Mouse (Mus musculus): ENCODE data around the gene 2310011J03Rik.

2310011J03Rik gene

GRCm38 (mm10) chr10:80292251-80293146, 27.8 kb downstream of the 2310011J03Rik start, which contains the start of gene Rps15:
Rps15 (plus strand) TSS chr10:80292453.
- DNase-seq (ENCODE audit: low spot score), result peak; percentile 85

GRCm38 (mm10) chr10:80288657-80289056, 31.7 kb downstream of the 2310011J03Rik start:
- no peak for DNase-seq (ENCODE audit: low spot score)

DNA sequence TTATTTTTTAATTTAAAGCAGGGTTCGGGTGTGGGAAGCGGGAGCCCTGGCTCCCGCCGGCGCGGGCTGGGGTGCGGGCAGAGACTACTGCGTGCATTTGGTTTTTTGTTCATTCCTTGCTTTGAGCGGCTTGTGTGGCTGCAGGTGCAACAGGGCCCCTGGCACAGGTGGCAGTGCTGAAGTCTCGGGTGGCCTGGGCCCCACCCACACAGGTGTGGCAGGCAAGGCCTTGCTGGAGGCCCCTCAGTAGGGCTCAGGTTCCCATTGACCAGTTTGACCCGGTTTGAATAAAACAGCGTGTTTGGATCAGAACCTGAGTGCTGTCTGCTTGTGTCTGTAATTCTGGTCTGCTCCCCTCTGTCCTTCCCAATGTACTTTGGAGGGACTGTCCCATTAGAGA, 32.2 kb downstream of the 2310011J03Rik start:
- no peak for DNase-seq (ENCODE audit: low spot score)

GRCm38 (mm10) chr10:80285222-80286070, 34.9 kb downstream of the 2310011J03Rik start:
- DNase-seq (ENCODE audit: low spot score), result no peak

- no peak for DNase-seq (ENCODE audit: low spot score)
These were observed 37.6 kb downstream of the 2310011J03Rik start for GRCm38 (mm10) chr10:80282481-80283441.

GRCm38 (mm10) chr10:80281921-80282371, 38.4 kb downstream of the 2310011J03Rik start:
- no peak for DNase-seq (ENCODE audit: low spot score)

DNA sequence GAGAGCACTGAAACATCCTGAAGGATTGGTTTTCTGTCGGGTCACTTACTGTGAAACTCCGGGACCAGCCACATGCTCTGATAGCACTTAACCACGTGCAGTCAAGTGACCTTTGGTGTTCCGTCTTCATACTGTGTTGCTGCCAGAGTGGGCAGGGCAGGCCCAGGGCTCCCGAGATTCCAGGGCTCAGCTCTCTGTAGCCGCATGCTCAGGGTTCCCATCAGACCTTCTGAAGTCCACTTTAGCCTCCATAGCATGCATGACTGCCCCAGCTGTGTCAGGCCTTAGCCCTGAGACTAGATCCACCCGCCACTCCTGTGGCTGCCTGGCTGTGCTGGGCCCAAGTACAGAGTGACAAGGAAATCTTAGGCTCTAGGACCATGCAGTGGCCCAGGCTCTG, 39.0 kb downstream of the 2310011J03Rik start:
- DNase-seq (ENCODE audit: low spot score), result no peak

GRCm38 (mm10) chr10:80279273-80279672, 41.1 kb downstream of the 2310011J03Rik start:
- no peak for DNase-seq (ENCODE audit: low spot score)

DNA sequence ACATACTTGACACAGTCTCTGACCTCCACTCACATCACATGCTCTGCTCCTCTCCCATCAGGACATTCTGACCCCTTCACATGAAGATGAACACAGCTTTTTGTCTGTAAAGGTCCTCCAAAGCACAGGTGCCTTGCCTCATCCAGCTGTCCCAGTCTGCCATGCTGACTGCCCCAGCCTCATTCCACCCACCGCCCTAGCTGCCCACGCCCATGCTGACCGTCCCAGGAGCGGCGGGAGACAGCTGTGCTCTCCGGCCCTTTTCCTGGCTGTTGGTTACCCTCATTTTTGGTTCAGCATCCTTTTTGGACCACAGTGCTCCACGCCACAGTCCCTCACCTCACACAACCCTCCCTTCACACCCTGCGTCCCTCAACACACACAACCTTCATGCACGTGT, 41.9 kb downstream of the 2310011J03Rik start:
- no peak for DNase-seq (ENCODE audit: low spot score)

DNA sequence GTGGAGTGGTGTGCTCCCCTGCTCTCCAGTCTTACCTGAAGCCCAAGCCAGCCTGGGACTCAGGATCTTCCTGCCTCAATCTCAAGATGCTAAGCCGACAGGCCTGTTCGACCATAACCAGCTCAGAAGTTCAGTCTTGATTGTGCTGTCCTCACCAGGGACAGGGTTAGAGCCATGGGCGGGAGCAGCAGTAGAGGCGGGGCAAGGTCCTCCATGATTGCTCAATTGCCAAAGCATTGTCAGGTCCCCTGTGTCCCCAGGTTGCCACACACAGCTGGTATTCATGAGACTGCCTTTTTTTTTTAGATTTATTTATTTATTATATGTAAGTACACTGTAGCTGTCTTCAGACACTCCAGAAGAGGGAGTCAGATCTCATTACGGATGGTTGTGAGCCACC, 44.1 kb downstream of the 2310011J03Rik start:
- DNase-seq (ENCODE audit: low spot score), result no peak

DNA sequence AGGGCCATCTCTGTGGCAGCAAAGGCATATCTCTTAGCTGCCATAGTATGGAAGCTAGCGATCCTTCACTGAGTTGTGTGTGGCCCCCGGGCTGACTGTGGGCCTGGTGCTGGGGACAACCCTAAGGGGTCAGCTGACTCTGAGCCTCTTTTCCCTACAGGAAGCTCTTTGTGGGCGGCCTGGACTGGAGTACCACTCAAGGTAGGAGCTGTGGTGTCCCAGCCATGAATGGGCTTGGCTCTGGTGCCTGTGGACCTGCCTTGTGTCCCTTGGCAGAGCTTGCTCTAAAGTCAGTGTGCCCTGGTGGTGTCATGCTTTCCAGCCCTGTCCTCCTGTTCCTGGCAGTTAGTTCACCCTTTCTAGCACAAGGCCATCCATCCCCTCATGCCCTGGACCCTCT, 46.5 kb downstream of the 2310011J03Rik start:
- DNase-seq (ENCODE audit: low spot score), result no peak

GRCm38 (mm10) chr10:80271870-80272585, 48.3 kb downstream of the 2310011J03Rik start:
- DNase-seq (ENCODE audit: low spot score), result no peak

DNA sequence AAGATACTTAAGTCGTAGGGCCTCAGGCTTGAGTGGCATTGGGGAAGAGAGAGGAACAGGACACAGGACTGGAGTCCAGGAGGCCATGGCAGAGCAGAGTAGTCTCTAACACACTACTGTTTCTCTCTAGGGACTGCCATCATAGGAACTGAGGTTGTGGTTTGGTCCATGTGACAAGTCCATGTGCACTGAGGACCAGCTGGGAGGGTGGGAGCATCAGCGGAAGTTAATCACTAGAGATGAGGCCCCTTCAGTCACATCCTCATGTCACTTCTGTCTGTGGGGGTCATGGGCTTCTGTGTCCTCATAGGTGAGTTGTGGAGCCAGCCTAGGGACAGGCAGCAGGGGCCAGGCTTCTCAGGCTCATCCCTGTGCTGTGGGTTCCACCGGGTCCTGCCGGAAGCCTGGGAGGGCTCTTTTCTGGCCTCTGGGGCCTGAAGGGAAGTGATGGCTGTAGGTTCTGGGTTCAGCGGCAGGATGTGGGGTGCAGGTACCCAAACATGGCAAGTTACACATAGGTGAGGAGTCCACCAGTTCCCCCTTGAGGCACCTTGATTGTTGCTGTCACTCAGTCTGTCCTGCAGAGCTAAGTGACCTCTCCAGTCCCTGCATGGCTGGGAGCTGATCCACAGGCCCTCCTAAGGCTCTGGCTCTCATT, 49.0 kb downstream of the 2310011J03Rik start:
- no peak for DNase-seq (ENCODE audit: low spot score)

- no peak for DNase-seq (ENCODE audit: low spot score)
These were observed 49.6 kb downstream of the 2310011J03Rik start for GRCm38 (mm10) chr10:80270734-80271181.

DNA sequence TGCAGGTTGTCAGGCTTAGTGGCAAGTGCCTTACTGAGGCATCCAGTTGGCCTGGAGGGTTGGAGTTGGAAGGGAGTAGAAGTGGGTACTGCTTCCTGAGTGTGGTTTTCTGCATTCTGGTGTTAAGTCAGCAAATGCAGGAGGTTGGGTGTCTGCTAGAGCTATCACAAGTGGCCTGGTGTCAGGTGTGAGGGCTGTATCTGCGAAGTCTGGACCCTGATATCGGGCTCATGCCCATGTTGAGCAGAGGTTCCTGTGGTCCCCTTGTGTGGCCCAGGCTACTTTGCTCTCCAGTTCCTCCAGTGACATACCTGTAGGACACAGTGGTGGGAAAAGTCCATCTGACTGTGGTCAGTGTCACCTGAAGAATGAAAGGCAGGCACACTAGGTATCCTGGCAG, 50.2 kb downstream of the 2310011J03Rik start:
- DNase-seq (ENCODE audit: low spot score), result no peak
